Mouse (Mus musculus) heart, postnatal 0 days (tissue): Measurements from ENCODE around the gene Sept9.

Experiments
- CTCF ChIP-seq: IDR thresholded peaks from 2 replicates; pipeline ENCODE4 v1.5.1; 2016; ENCODE audit warnings: antibody characterized with exemption, control low read depth, low read depth
- EP300 ChIP-seq: IDR thresholded peaks from 2 replicates; pipeline ENCODE4 v1.6.1; 2016; ENCODE audit warnings: antibody characterized with exemption, low read depth

- no peak for TF ChIP-seq EP300
- no peak for TF ChIP-seq CTCF
Measured at GRCm38 (mm10) chr11:117278514-117278913, 79.1 kb downstream of the Sept9 start.
